Mouse (Mus musculus) brain, embryonic 18.5 days (tissue): Measurements from ENCODE around the gene Spaar.

Experiments
- DNase-seq: peaks from one replicate; pipeline ENCODE4 v3.0.0-alpha.2; 2012; ENCODE audit warnings: low read depth, low spot score

Spaar gene

GRCm38 (mm10) chr4:43798936-43799335 lies 69.1 kb downstream of the Spaar start:
- no peak for DNase-seq
